Mouse (Mus musculus): ENCODE data around the gene L3mbtl1. TPM values are rescaled to one million over a fixed set of nuclear protein-coding genes. Genes with fewer than 3 reads are reported as not detected.
A peak's percentile ranks its signal among the peaks of the same experiment; 100 is the strongest.

Gene L3mbtl1
- polyA plus RNA-seq, 1 experiment from 2014 or later = 1.6 TPM

DNA sequence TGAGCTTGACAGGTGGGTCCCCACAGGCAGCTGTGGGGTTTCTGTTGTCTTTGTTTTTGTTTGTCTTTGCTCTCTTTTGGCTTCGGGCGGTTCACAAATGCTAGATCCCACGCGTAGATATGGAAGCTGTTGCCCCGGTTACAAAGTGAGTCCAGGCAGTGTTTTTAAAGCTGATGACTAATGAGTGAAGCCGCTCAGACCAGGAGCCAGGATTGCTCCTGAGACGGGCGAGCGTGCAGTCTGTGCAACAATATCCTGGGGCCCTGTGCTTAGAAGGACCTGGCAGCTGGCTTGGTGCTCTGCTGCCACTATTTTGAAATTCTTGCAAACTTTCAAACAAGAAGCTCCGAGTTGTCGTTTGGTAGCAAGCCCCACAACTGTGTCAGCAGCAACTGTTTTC is 30.4 kb downstream of the L3mbtl1 start:
- Histone ChIP-seq H3K27me3 (ENCODE audit: control insufficient read depth, insufficient read depth, low read length) (no peaks in the 10 kb centered on the region), H3K9ac (replicated peaks; ENCODE audit: low read length) (no peak overlapping the region), H3K4me3 (replicated peaks; ENCODE audit: low read depth, low read length) (no peak overlapping the region), H3K9me3 (ENCODE audit: control insufficient read depth, low read length) (no peaks in the 10 kb centered on the region), H3K4me1 (ENCODE audit: control insufficient read depth, insufficient read depth, low read length) (peaks cover 6% of the 10 kb centered on the region; the same call in 1 of the 2 replicates), H3K27ac (replicated peaks; ENCODE audit: low read depth, low read length) (no peak overlapping the region; the same call in 1 of the 2 replicates), H3K36me3 (ENCODE audit: control insufficient read depth, insufficient read depth, low read length) (no peaks in the 10 kb centered on the region), H3K4me2 (ENCODE audit: low read length) (no peak overlapping the region)
- 24% methylated on average over 11 of the region's 11 CpGs for WGBS
- DNase-seq (peak; percentile 37), ATAC-seq (ENCODE audit: low FRiP score, low TSS enrichment) (no peak)

DNA sequence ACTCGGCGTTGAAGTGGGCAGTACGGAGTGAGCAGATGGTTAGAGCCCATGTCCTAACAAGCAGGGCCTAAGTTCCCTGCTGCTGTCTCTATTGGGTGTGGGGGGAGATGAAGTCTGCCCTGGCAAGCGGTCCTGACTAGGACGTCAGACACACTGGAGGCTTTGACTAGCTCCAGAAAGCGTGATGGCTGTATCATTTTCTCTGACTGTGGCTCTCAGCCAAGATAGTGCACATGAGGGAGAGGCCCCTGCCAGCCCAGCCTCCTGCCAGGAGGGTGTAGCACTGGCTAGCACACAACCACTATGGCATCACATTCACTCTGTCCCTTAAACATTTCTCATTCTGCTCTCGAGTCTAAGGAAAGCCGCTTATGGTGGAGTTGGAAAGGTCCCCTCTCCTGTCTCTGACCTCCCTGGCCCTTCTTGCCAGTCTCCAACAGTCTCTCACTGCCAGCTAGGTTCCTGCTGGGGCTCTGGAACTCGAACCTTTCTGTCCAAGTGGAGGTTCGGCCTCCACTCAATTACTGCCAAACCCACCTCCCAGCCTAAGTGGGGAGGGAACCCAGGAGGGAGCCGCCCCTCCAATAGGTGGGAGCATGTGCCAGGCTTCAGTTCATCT is 32.0 kb downstream of the L3mbtl1 start:
- Histone ChIP-seq H3K4me2 (ENCODE audit: low read length) (no peak overlapping the region), H3K36me3 (ENCODE audit: control insufficient read depth, insufficient read depth, low read length) (no peaks in the 10 kb centered on the region), H3K27me3 (ENCODE audit: control insufficient read depth, insufficient read depth, low read length) (no peaks in the 10 kb centered on the region), H3K9me3 (ENCODE audit: control insufficient read depth, low read length) (no peaks in the 10 kb centered on the region), H3K4me1 (ENCODE audit: control insufficient read depth, insufficient read depth, low read length) (peaks cover 6% of the 10 kb centered on the region; the same call in 1 of the 2 replicates), H3K27ac (replicated peaks; ENCODE audit: low read depth, low read length) (no peak overlapping the region), H3K9ac (replicated peaks; ENCODE audit: low read length) (no peak overlapping the region), H3K4me3 (replicated peaks; ENCODE audit: low read depth, low read length) (no peak overlapping the region)
- ATAC-seq (ENCODE audit: low FRiP score, low TSS enrichment) (no peak), DNase-seq (peak; percentile 40)
- WGBS = 76% methylated on average over 11 of the region's 11 CpGs

DNA sequence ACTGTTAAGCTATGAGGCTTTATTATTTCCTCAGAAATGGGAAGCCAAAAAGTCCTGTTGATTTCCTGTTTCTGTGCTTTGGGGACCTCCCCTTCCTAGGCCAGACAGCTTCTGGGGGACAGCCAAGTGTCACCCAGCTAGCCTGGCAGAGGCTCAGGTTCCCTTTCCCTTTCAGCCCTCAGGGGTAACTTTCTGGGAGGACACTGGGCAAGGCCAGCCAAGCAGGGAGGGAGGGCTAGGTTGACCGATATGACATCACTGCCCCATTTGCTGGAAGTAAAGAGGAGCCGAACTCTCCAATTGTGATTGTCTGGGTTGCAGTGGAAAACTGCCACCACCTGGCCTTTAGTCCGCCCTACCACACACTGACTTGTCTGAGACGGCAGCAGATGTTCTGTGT is 32.7 kb downstream of the L3mbtl1 start:
- ATAC-seq (ENCODE audit: low FRiP score, low TSS enrichment) (no peak), DNase-seq (no peak)
- 76% methylated on average over 4 of the region's 4 CpGs for WGBS
- Histone ChIP-seq H3K27ac (replicated peaks; ENCODE audit: low read depth, low read length) (no peak overlapping the region), H3K9ac (replicated peaks; ENCODE audit: low read length) (no peak overlapping the region), H3K4me1 (ENCODE audit: control insufficient read depth, insufficient read depth, low read length) (peaks cover 6% of the 10 kb centered on the region; the same call in 1 of the 2 replicates), H3K9me3 (ENCODE audit: control insufficient read depth, low read length) (no peaks in the 10 kb centered on the region), H3K4me3 (replicated peaks; ENCODE audit: low read depth, low read length) (no peak overlapping the region), H3K4me2 (ENCODE audit: low read length) (no peak overlapping the region), H3K27me3 (ENCODE audit: control insufficient read depth, insufficient read depth, low read length) (no peaks in the 10 kb centered on the region), H3K36me3 (ENCODE audit: control insufficient read depth, insufficient read depth, low read length) (no peaks in the 10 kb centered on the region)

DNA sequence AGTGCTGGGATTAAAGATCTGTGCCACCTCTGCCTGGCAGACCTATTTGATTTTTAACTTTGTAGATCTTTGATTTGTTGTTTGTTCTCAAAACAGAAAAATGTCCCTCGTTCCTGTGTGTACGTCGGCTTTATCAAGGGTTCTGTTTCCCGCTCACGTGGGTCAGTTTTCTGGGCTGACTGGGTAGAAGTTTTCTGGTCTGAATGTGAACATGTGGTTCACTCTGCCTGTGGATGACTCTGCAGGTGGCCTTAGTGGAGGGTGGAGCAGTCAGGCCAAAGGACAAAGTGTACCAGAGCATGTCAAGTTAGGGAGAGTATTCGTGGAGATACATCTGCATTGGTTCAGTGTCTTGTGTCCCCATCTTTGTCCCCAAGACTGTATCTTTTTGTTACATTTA is 41.1 kb downstream of the L3mbtl1 start:
- DNase-seq (no peak), ATAC-seq (ENCODE audit: low FRiP score, low TSS enrichment) (no peak)
- 90% methylated on average over 6 of the region's 6 CpGs for WGBS

DNA sequence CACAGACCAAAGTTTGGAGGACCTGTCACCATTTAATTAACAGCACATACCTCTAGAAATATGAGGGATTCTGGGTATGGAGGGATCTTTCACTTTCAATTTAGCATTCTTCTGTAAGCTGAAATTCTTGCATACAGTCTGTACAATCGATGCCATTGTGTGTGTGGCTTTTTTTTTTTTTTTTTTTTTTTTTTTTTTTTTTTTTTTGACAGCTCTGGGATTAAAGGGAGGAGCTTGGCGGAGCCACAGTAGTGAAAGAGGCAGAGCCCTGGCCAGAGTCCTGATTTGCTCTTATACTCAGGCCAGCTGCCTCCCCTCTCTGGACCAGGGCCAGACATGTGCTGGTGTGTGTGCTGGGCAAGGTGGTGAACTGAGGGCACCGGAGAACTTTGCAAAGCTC is 42.7 kb downstream of the L3mbtl1 start:
- no peaks in the 10 kb centered on the region for H3K27me3 ChIP-seq (ENCODE audit: control insufficient read depth, insufficient read depth, low read length)
- H3K4me3 ChIP-seq (replicated peaks; ENCODE audit: low read depth, low read length) = no peak overlapping the region
- H3K9me3 ChIP-seq (ENCODE audit: control insufficient read depth, low read length) = no peaks in the 10 kb centered on the region
- no peak overlapping the region for H3K27ac ChIP-seq (replicated peaks; ENCODE audit: low read depth, low read length)
- DNase-seq = peak; percentile 66
- H3K9ac ChIP-seq (replicated peaks; ENCODE audit: low read length) = no peak overlapping the region
- no peaks in the 10 kb centered on the region for H3K4me1 ChIP-seq (ENCODE audit: control insufficient read depth, insufficient read depth, low read length)
- H3K36me3 ChIP-seq (ENCODE audit: control insufficient read depth, insufficient read depth, low read length) = no peaks in the 10 kb centered on the region
- ATAC-seq (ENCODE audit: low FRiP score, low TSS enrichment) = no peak; the same call in 1 of the 2 replicates
- H3K4me2 ChIP-seq (ENCODE audit: low read length) = no peak overlapping the region
- 39% methylated on average over 3 of the region's 3 CpGs for WGBS

More for the DNA sequence above, 41.1 kb downstream of the L3mbtl1 start:
- no peak overlapping the region for H3K27ac ChIP-seq (replicated peaks; ENCODE audit: low read depth, low read length)
- H3K4me3 ChIP-seq (replicated peaks; ENCODE audit: low read depth, low read length) = no peak overlapping the region
- H3K4me1 ChIP-seq (ENCODE audit: control insufficient read depth, insufficient read depth, low read length) = no peaks in the 10 kb centered on the region
- H3K36me3 ChIP-seq (ENCODE audit: control insufficient read depth, insufficient read depth, low read length) = no peaks in the 10 kb centered on the region
- no peaks in the 10 kb centered on the region for H3K27me3 ChIP-seq (ENCODE audit: control insufficient read depth, insufficient read depth, low read length)
- no peak overlapping the region for H3K4me2 ChIP-seq (ENCODE audit: low read length)
- H3K9me3 ChIP-seq (ENCODE audit: control insufficient read depth, low read length) = no peaks in the 10 kb centered on the region
- no peak overlapping the region for H3K9ac ChIP-seq (replicated peaks; ENCODE audit: low read length)

DNA sequence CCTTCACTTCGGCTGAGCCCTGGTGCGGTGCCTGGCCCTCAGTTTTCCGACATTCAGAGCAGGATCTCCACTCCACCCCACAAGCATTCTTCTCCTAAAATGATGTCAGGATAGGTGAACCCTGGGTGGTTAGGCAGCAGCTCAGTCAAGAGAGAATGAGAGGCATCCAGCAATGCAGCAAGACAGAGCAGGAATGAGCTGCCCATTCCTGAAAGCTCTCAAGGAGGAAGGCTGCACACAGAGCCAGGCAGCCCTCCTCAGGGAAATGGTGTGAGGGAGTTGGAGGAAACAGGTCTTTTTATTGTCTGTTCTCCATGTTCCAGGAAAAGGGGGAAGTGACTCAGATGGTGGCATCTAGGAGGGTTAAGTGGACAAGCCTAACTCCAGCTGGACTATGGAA is 43.5 kb downstream of the L3mbtl1 start:
- Histone ChIP-seq H3K4me1 (ENCODE audit: control insufficient read depth, insufficient read depth, low read length) (no peaks in the 10 kb centered on the region), H3K27ac (replicated peaks; ENCODE audit: low read depth, low read length) (no peak overlapping the region), H3K4me2 (ENCODE audit: low read length) (no peak overlapping the region), H3K36me3 (ENCODE audit: control insufficient read depth, insufficient read depth, low read length) (no peaks in the 10 kb centered on the region), H3K9me3 (ENCODE audit: control insufficient read depth, low read length) (no peaks in the 10 kb centered on the region), H3K27me3 (ENCODE audit: control insufficient read depth, insufficient read depth, low read length) (no peaks in the 10 kb centered on the region), H3K4me3 (replicated peaks; ENCODE audit: low read depth, low read length) (no peak overlapping the region), H3K9ac (replicated peaks; ENCODE audit: low read length) (no peak overlapping the region)
- DNase-seq (no peak), ATAC-seq (ENCODE audit: low FRiP score, low TSS enrichment) (no peak)
- WGBS = 95% methylated on average over 3 of the region's 3 CpGs

DNA sequence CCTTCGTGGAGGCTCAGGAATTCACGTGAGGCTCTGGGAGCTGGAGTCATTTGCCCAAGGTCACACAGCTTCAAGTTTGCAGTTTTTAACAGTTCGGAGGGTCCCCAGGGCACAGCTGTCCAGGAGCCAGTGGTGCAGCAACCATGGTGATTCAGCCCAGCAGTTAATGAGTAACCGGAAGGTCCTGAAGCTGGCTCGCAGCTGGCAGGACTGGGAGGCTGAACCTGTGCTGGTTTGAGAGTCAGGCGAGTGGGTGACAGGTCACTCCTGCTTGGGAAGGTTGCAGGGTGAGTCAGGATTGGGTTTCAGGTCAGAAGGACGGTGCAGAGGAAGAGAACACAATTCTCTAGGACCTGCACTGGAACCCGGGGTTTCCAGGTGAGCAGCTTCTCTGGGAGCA is 43.9 kb downstream of the L3mbtl1 start, which contains the start of gene Sgk2:
TSS of gene Sgk2 (plus strand) at position 113 of the 400 bp plus-strand sequence.
- Histone ChIP-seq H3K4me3 (replicated peaks; ENCODE audit: low read depth, low read length) (no peak within 1 kb of the TSS), H3K27ac (replicated peaks; ENCODE audit: low read depth, low read length) (no peak within 1 kb of the TSS), H3K27me3 (ENCODE audit: control insufficient read depth, insufficient read depth, low read length) (no peaks in the 10 kb centered on the region), H3K36me3 (ENCODE audit: control insufficient read depth, insufficient read depth, low read length) (no peaks in the 10 kb centered on the region), H3K9ac (replicated peaks; ENCODE audit: low read length) (no peak within 1 kb of the TSS), H3K9me3 (ENCODE audit: control insufficient read depth, low read length) (no peaks in the 10 kb centered on the region), H3K4me2 (ENCODE audit: low read length) (no peak within 1 kb of the TSS), H3K4me1 (ENCODE audit: control insufficient read depth, insufficient read depth, low read length) (no peaks in the 10 kb centered on the region)
- 73% methylated on average over 8 of the region's 8 CpGs for WGBS
- no peak for DNase-seq
- no peak for ATAC-seq (ENCODE audit: low FRiP score, low TSS enrichment)

DNA sequence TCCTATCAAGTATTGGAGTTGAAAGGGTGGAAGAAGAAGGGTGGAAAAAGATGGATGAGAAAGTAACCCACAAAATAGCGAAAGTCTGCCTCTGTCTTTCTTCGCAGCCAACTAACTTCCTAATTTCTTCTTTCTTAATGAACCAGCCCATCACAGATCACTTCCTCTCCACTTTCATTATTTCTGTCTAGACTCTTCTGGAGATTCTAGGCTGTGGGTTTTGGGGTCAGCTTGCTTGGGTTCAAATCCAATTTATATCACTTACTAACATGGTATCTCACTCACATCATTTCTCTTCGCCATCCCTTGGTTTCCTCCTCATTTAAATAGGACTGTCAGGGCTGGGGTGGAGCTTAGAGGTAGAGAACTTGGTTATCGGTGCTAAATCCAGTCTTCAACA is 45.0 kb downstream of the L3mbtl1 start:
- DNase-seq (no peak), ATAC-seq (ENCODE audit: low FRiP score, low TSS enrichment) (no peak)
- H3K4me1 ChIP-seq (ENCODE audit: control insufficient read depth, insufficient read depth, low read length) = no peaks in the 10 kb centered on the region
- H3K27me3 ChIP-seq (ENCODE audit: control insufficient read depth, insufficient read depth, low read length) = no peaks in the 10 kb centered on the region
- no peaks in the 10 kb centered on the region for H3K36me3 ChIP-seq (ENCODE audit: control insufficient read depth, insufficient read depth, low read length)
- H3K9ac ChIP-seq (replicated peaks; ENCODE audit: low read length) = no peak overlapping the region
- no peaks in the 10 kb centered on the region for H3K9me3 ChIP-seq (ENCODE audit: control insufficient read depth, low read length)
- WGBS = 91% methylated on average over 4 of the region's 4 CpGs
- H3K4me3 ChIP-seq (replicated peaks; ENCODE audit: low read depth, low read length) = no peak overlapping the region
- H3K27ac ChIP-seq (replicated peaks; ENCODE audit: low read depth, low read length) = no peak overlapping the region
- no peak overlapping the region for H3K4me2 ChIP-seq (ENCODE audit: low read length)

DNA sequence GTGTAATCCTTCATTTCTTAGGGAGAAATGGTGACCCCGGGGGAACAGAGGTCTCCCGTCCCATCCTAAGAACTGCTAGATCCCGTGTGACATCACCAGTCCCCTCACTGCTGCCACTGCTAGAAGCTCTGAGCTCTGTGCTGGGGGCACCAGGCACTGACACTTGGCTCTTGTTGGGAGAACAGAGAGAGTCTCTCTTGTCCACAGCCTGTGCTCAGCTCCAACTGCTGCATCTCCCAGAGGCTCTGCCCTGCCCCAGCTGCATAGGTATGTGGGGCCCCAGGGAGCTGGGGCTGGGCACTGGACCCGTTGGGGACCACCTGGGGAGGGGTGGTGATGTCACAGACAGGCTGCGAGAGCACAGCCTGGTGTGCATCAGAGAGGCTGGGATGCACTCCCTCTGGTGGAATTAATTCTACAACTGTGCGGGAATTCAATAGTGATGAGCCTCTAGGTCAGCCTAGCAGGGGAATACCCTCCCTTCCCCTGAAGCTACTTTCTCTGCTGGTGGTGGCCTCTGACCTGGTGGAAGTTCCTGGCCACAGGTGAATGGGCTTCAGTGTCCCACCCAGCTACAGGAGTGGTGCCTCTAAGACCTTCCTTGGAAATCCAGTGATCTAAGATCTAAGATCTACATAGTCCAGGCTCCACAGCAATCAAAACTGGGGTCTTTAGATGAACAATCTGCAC is 48.3 kb downstream of the L3mbtl1 start:
- Histone ChIP-seq H3K4me3 (replicated peaks; ENCODE audit: low read depth, low read length) (no peak overlapping the region), H3K9me3 (ENCODE audit: control insufficient read depth, low read length) (no peaks in the 10 kb centered on the region), H3K27me3 (ENCODE audit: control insufficient read depth, insufficient read depth, low read length) (no peaks in the 10 kb centered on the region), H3K36me3 (ENCODE audit: control insufficient read depth, insufficient read depth, low read length) (no peaks in the 10 kb centered on the region), H3K27ac (replicated peaks; ENCODE audit: low read depth, low read length) (no peak overlapping the region), H3K4me2 (ENCODE audit: low read length) (no peak overlapping the region), H3K4me1 (ENCODE audit: control insufficient read depth, insufficient read depth, low read length) (no peaks in the 10 kb centered on the region), H3K9ac (replicated peaks; ENCODE audit: low read length) (no peak overlapping the region)
- ATAC-seq (ENCODE audit: low FRiP score, low TSS enrichment) (no peak), DNase-seq (no peak)
- WGBS = 34% methylated on average over 6 of the region's 6 CpGs

All from midbrain, embryonic 14.5 days (tissue).